ENCODE assay signal across 19 mouse cellular contexts in the genomic region with DNA sequence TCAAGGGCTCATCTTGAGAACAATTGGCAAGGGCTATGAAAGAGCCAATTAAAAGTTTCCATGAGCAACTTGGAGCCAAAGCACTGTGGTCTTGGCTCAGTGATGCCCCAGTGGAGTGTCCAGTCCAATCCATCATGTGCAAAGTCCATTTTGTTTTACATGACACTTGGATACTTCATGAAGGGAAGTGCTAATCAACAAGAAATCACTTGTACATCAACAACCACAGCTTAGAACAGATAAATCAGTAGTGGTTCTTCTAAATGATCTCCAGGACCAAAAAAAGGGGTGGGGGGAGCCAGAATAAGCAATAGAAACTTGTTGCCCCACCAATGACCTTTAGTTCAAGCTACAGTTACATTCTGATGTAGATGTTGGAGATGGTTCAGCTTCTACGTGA.
"Had no signal": no experiment of that assay in that cellular context is flagged by ENCODE, and none has a peak within 500 bp of the region (broad histone marks: within the 10 kb centered on the region; RNA-seq: fewer than 3 reads in every experiment).

No protein-coding gene starts in this region.

- H3K9me3 ChIP-seq: liver, embryonic 12.5 days; lung, embryonic 15.5 days; midbrain, embryonic 10.5 days; midbrain, embryonic 12.5 days; neural tube, embryonic 13.5 days; neural tube, embryonic 15.5 days; stomach, embryonic 15.5 days had no signal

- H3K4me3 ChIP-seq: liver, embryonic 12.5 days; lung, embryonic 15.5 days; midbrain, embryonic 10.5 days; midbrain, embryonic 12.5 days; myocyte; neural tube, embryonic 13.5 days; neural tube, embryonic 15.5 days; stomach, embryonic 15.5 days had no signal

- H3K27me3 ChIP-seq: liver, embryonic 12.5 days; lung, embryonic 15.5 days; midbrain, embryonic 12.5 days; neural tube, embryonic 13.5 days; neural tube, embryonic 15.5 days; stomach, embryonic 15.5 days had no signal

- H3K4me2 ChIP-seq: liver, embryonic 12.5 days; lung, embryonic 15.5 days; midbrain, embryonic 12.5 days; neural tube, embryonic 13.5 days; neural tube, embryonic 15.5 days; stomach, embryonic 15.5 days had no signal

- ATAC-seq: liver, embryonic 12.5 days had no signal

- H3K36me3 ChIP-seq: liver, embryonic 12.5 days; lung, embryonic 15.5 days; midbrain, embryonic 10.5 days; midbrain, embryonic 12.5 days; neural tube, embryonic 13.5 days; neural tube, embryonic 15.5 days; stomach, embryonic 15.5 days had no signal

- H3K4me1 ChIP-seq: liver, embryonic 12.5 days; lung, embryonic 15.5 days; neural tube, embryonic 13.5 days; neural tube, embryonic 15.5 days; stomach, embryonic 15.5 days had no signal

- DNase-seq: lung, adult 18-20 months; lung, postnatal 10 days; midbrain, embryonic 14.5 days; retina, postnatal 1 day; right cerebral cortex, adult 18-20 months; right cerebral cortex, postnatal 25 days; thymus, adult 2 months; thymus, postnatal 25 days; thymus, postnatal 4 days had no signal

- H3K9ac ChIP-seq: liver, embryonic 12.5 days; liver, embryonic 14.5 days; lung, embryonic 15.5 days; midbrain, embryonic 12.5 days; neural tube, embryonic 13.5 days; neural tube, embryonic 15.5 days; stomach, embryonic 15.5 days had no signal

- H3K27ac ChIP-seq: liver, embryonic 12.5 days; liver, embryonic 14.5 days; lung, embryonic 15.5 days; midbrain, embryonic 10.5 days; midbrain, embryonic 12.5 days; neural tube, embryonic 13.5 days; neural tube, embryonic 15.5 days; stomach, embryonic 15.5 days; stomach, postnatal 0 days had no signal
